In genomic region chr11:107929712-107930111, GRCm38 (mm10) we compare ENCODE assay signal across 19 mouse cellular contexts. TPM values are rescaled to one million over a fixed set of nuclear protein-coding genes. Genes with fewer than 3 reads are reported as not detected.
"Had no signal": no experiment of that assay in that cellular context is flagged by ENCODE, and none has a peak within 500 bp of the region (broad histone marks: within the 10 kb centered on the region; RNA-seq: fewer than 3 reads in every experiment).

No protein-coding gene starts in this region.

- ATAC-seq: intestine, embryonic 15.5 days had no signal

- H3K27ac ChIP-seq: intestine, embryonic 15.5 days; kidney, embryonic 15.5 days; layer of hippocampus, adult 2 months; liver, embryonic 13.5 days; stomach, embryonic 15.5 days had no signal

- DNase-seq: kidney, adult 11 months; kidney, adult 8-10 months; kidney, postnatal 10 days; kidney, postnatal 36 days; layer of hippocampus, adult 9-11 months; liver, embryonic 13.5 days; lung, adult 2 months; lung, postnatal 14 days; lung, postnatal 4 days; midbrain, embryonic 14.5 days; spleen, adult 18-20 months; thymus, adult 2 months; thymus, postnatal 14 days; thymus, postnatal 4 days had no signal

- H3K4me1 ChIP-seq: intestine, embryonic 15.5 days; kidney, embryonic 15.5 days; liver, embryonic 13.5 days; stomach, embryonic 15.5 days had no signal

- H3K4me3 ChIP-seq: intestine, embryonic 15.5 days; kidney, embryonic 15.5 days; layer of hippocampus, adult 2 months; liver, embryonic 13.5 days; stomach, embryonic 15.5 days had no signal

RNA-seq across cellular contexts. Expression of gene Cacng5, which starts 14.9 kb away (rescaled TPM):
- polyA plus RNA-seq: liver, adult 2 months had no signal
